9 mouse cellular contexts compared by ENCODE assay signal in genomic region chr6:128425046-128425445, GRCm38 (mm10). TPM values are rescaled to one million over a fixed set of nuclear protein-coding genes. Genes with fewer than 3 reads are reported as not detected.
DNase-seq lines count a peak whose midpoint lies in the region; ATAC-seq lines count a peak whose summit lies in the region.
"Had no signal": no experiment of that assay in that cellular context is flagged by ENCODE, and none has a peak within 500 bp of the region (broad histone marks: within the 10 kb centered on the region; RNA-seq: fewer than 3 reads in every experiment).

No protein-coding gene starts in this region.

- peaks cover 26% of the 10 kb centered on the region for H3K36me3 ChIP-seq in kidney, embryonic 15.5 days
- peaks cover 22% of the 10 kb centered on the region for H3K36me3 ChIP-seq in hindbrain, embryonic 12.5 days
- peaks cover 24% of the 10 kb centered on the region for H3K36me3 ChIP-seq in midbrain, embryonic 13.5 days

- H3K4me2 ChIP-seq in kidney, embryonic 15.5 days: peak overlapping the region; percentile 66
- H3K4me2 ChIP-seq in hindbrain, embryonic 12.5 days (replicated peaks): peak overlapping the region; percentile 69
- peak overlapping the region; percentile 73 for H3K4me2 ChIP-seq in midbrain, embryonic 13.5 days (replicated peaks)

- DNase-seq in kidney, adult 8-10 months: no peak
- DNase-seq in left cerebral cortex, postnatal 14 days (ENCODE audit: low spot score in 2 of 2): no peak
- no peak for DNase-seq in embryo, embryonic 10.5 days (ENCODE audit: low spot score)
- no peak for DNase-seq in MN1 (ENCODE audit: low spot score)

- no peaks in the 10 kb centered on the region for H3K27me3 ChIP-seq in kidney, embryonic 15.5 days
- no peaks in the 10 kb centered on the region for H3K27me3 ChIP-seq in hindbrain, embryonic 12.5 days
- H3K27me3 ChIP-seq in midbrain, embryonic 13.5 days: no peaks in the 10 kb centered on the region

- intact Hi-C loops in left cerebral cortex, postnatal 14 days (cut with DNase I): no loop called here

- ATAC-seq in kidney, embryonic 15.5 days (replicated peaks; ENCODE audit: low FRiP score): no peak
- ATAC-seq in hindbrain, embryonic 12.5 days (ENCODE audit: low FRiP score): no peak
- no peak for ATAC-seq in midbrain, embryonic 13.5 days

- H3K4me1 ChIP-seq in kidney, embryonic 15.5 days: peaks cover 16% of the 10 kb centered on the region
- 0 out of 2 replicates have a peak, but pooled peaks cover 2% of the 10 kb centered on the region for H3K4me1 ChIP-seq in brown adipose tissue, adult 24 weeks (ENCODE audit: control insufficient read depth, insufficient read depth, insufficient read length, low read length)
- peaks cover 4% of the 10 kb centered on the region for H3K4me1 ChIP-seq in hindbrain, embryonic 12.5 days
- H3K4me1 ChIP-seq in midbrain, embryonic 13.5 days (replicated peaks): peaks cover 17% of the 10 kb centered on the region

- peak overlapping the region; percentile 59 for H3K4me3 ChIP-seq in kidney, embryonic 15.5 days (replicated peaks)
- peak overlapping the region; percentile 81 for H3K4me3 ChIP-seq in brown adipose tissue, adult 24 weeks (ENCODE audit: insufficient read depth, low read depth, low read length)
- H3K4me3 ChIP-seq in hindbrain, embryonic 12.5 days: peak overlapping the region; percentile 52
- H3K4me3 ChIP-seq in midbrain, embryonic 13.5 days (replicated peaks): peak overlapping the region; percentile 70

- H3K27ac ChIP-seq in kidney, embryonic 15.5 days: peak overlapping the region; percentile 96
- peak overlapping the region; percentile 99; the same call in 1 of the 2 replicates for H3K27ac ChIP-seq in brown adipose tissue, adult 24 weeks (replicated peaks; ENCODE audit: low read depth, low read length)
- peak overlapping the region; percentile 96 for H3K27ac ChIP-seq in hindbrain, embryonic 12.5 days
- peak overlapping the region; percentile 97 for H3K27ac ChIP-seq in midbrain, embryonic 13.5 days

- peak overlapping the region; percentile 54 for H3K9ac ChIP-seq in kidney, embryonic 15.5 days
- H3K9ac ChIP-seq in hindbrain, embryonic 12.5 days: peak overlapping the region; percentile 65
- peak overlapping the region; percentile 78; the same call in 1 of the 2 replicates for H3K9ac ChIP-seq in midbrain, embryonic 13.5 days (replicated peaks)

- 19% methylated on average over 9 of the region's 9 CpGs for WGBS in kidney, embryonic 15.5 days
- WGBS in hindbrain, embryonic 12.5 days: 18% methylated on average over 9 of the region's 9 CpGs
- 23% methylated on average over 9 of the region's 9 CpGs for WGBS in midbrain, embryonic 13.5 days

- no peaks in the 10 kb centered on the region for H3K9me3 ChIP-seq in kidney, embryonic 15.5 days (replicated peaks)
- H3K9me3 ChIP-seq in hindbrain, embryonic 12.5 days (replicated peaks): no peaks in the 10 kb centered on the region
- no peaks in the 10 kb centered on the region for H3K9me3 ChIP-seq in midbrain, embryonic 13.5 days

RNA-seq across cellular contexts. Expression of gene Itfg2, which starts 0.3 kb away (rescaled TPM):
- polyA plus RNA-seq in kidney, embryonic 15.5 days (2015; fragmentation: Nextera tagmentation; extraction: Ambion mirVana): 30.5 and 35.9 TPM in 2 replicates
- polyA plus RNA-seq in brown adipose tissue, adult 24 weeks (2012; ENCODE audit: insufficient read depth, insufficient read length, missing spikeins): 6.9 and 18.1 TPM in 2 replicates
- polyA plus RNA-seq in hindbrain, embryonic 12.5 days (2016; fragmentation: Nextera tagmentation; extraction: Ambion mirVana): 33.4 and 37.7 TPM in 2 replicates
- polyA plus RNA-seq in midbrain, embryonic 13.5 days (2015; fragmentation: Nextera tagmentation; extraction: Ambion mirVana): 43.6 and 48.7 TPM in 2 replicates
- 10 to 100 TPM; 17.5 to 24.4 TPM for total RNA-seq in left cerebral cortex, postnatal 14 days (2021)

RNA-seq across cellular contexts. Expression of gene Fkbp4, which starts 13.4 kb away (rescaled TPM):
- 521 and 534 TPM in 2 replicates for polyA plus RNA-seq in kidney, embryonic 15.5 days (2015; fragmentation: Nextera tagmentation; extraction: Ambion mirVana)
- polyA plus RNA-seq in brown adipose tissue, adult 24 weeks (2012; ENCODE audit: insufficient read depth, insufficient read length, missing spikeins): 90.5 and 140 TPM in 2 replicates
- polyA plus RNA-seq in hindbrain, embryonic 12.5 days (2016; fragmentation: Nextera tagmentation; extraction: Ambion mirVana): 415 and 439 TPM in 2 replicates
- polyA plus RNA-seq in midbrain, embryonic 13.5 days (2015; fragmentation: Nextera tagmentation; extraction: Ambion mirVana): 430 and 454 TPM in 2 replicates
- total RNA-seq in left cerebral cortex, postnatal 14 days (2021): 100 to 1,000 TPM; 112 TPM

RNA-seq across cellular contexts. Expression of gene Nrip2, which starts 25.9 kb away (rescaled TPM):
- 18.8 and 20.1 TPM in 2 replicates for polyA plus RNA-seq in kidney, embryonic 15.5 days (2015; fragmentation: Nextera tagmentation; extraction: Ambion mirVana)
- polyA plus RNA-seq in brown adipose tissue, adult 24 weeks (2012; ENCODE audit: insufficient read depth, insufficient read length, missing spikeins): 1.1 and 2.3 TPM in 2 replicates
- polyA plus RNA-seq in hindbrain, embryonic 12.5 days (2016; fragmentation: Nextera tagmentation; extraction: Ambion mirVana): 4.1 and 5.6 TPM in 2 replicates
- 7.7 and 7.8 TPM in 2 replicates for polyA plus RNA-seq in midbrain, embryonic 13.5 days (2015; fragmentation: Nextera tagmentation; extraction: Ambion mirVana)
- 1 to 10 TPM; 7.8 to 8.0 TPM for total RNA-seq in left cerebral cortex, postnatal 14 days (2021)

RNA-seq across cellular contexts. Expression of gene Gm44596, which starts 49.7 kb away (rescaled TPM):
- not detected in 2 replicates for polyA plus RNA-seq in kidney, embryonic 15.5 days (2015; fragmentation: Nextera tagmentation; extraction: Ambion mirVana)
- polyA plus RNA-seq in brown adipose tissue, adult 24 weeks (2012; ENCODE audit: insufficient read depth, insufficient read length, missing spikeins): not detected in 2 replicates
- not detected in 2 replicates for polyA plus RNA-seq in hindbrain, embryonic 12.5 days (2016; fragmentation: Nextera tagmentation; extraction: Ambion mirVana)
- not detected in 2 replicates for polyA plus RNA-seq in midbrain, embryonic 13.5 days (2015; fragmentation: Nextera tagmentation; extraction: Ambion mirVana)
- total RNA-seq in left cerebral cortex, postnatal 14 days (2021): not detected
- polyA plus RNA-seq: gonadal fat pad, adult 2 months had no signal

RNA-seq across cellular contexts. Expression of gene Tex52, which starts 49.8 kb away (rescaled TPM):
- polyA plus RNA-seq in kidney, embryonic 15.5 days (2015; fragmentation: Nextera tagmentation; extraction: Ambion mirVana): 0.26 and 0.44 TPM in 2 replicates
- polyA plus RNA-seq in brown adipose tissue, adult 24 weeks (2012; ENCODE audit: insufficient read depth, insufficient read length, missing spikeins): not detected in 2 replicates
- polyA plus RNA-seq in hindbrain, embryonic 12.5 days (2016; fragmentation: Nextera tagmentation; extraction: Ambion mirVana): 0.65 and 0.76 TPM in 2 replicates
- 0.44 and 0.63 TPM in 2 replicates for polyA plus RNA-seq in midbrain, embryonic 13.5 days (2015; fragmentation: Nextera tagmentation; extraction: Ambion mirVana)
- under 1 TPM in 1 of 2 experiments, not detected in 1; 0.63 TPM for total RNA-seq in left cerebral cortex, postnatal 14 days (2021)
